Mouse (Mus musculus) embryonic facial prominence, embryonic 14.5 days (tissue): Measurements from ENCODE around the gene Myg1. TPM values are rescaled to one million over a fixed set of nuclear protein-coding genes. Genes with fewer than 3 reads are reported as not detected.
"Not testable (repeated sequence)": the region's sequence is repeated elsewhere in the genome, so short reads cannot be mapped to it uniquely, and the experiment has no call there.

ENCODE experiments used
- ATAC-seq: fragments of 200-750 bp; cut with Nextera tagmentation; 2 replicates; pipeline ENCODE4 v1.8.0; 2017; ENCODE audit warnings: low read depth, moderate number of reproducible peaks, moderate TSS enrichment
- DNase-seq: peaks from one replicate; pipeline ENCODE4 v3.0.0-alpha.2; 2015; ENCODE audit warnings: low spot score
- H3K27ac ChIP-seq: fragments of 300-500 bp; sonication (generic); replicated peaks from 2 replicates; pipeline ENCODE4 v1.5.1; 2014; ENCODE audit warnings: low read depth, mild to moderate bottlenecking, low read length, moderate library complexity
- H3K27me3 ChIP-seq: fragments of 300-500 bp; sonication (generic); replicated peaks from 2 replicates; pipeline ENCODE4 v1.6.1; 2014; ENCODE audit warnings: low read length; ENCODE audit not compliant: control insufficient read depth, insufficient read depth
- H3K36me3 ChIP-seq: fragments of 300-500 bp; sonication (generic); 2 replicates; pipeline ENCODE4 v1.6.1; 2014; ENCODE audit warnings: low read length, mixed read lengths; ENCODE audit not compliant: control insufficient read depth, insufficient read depth
- H3K4me1 ChIP-seq: fragments of 300-500 bp; sonication (generic); 2 replicates; pipeline ENCODE4 v1.6.1; 2014; ENCODE audit warnings: antibody characterized with exemption, low read length; ENCODE audit not compliant: control insufficient read depth, insufficient read depth
- H3K4me2 ChIP-seq: fragments of 300-500 bp; sonication (generic); 2 replicates; pipeline ENCODE4 v1.6.1; 2014; ENCODE audit warnings: low read depth, mild to moderate bottlenecking, low read length, moderate library complexity, mixed read lengths
- H3K4me3 ChIP-seq: fragments of 300-500 bp; sonication (generic); 2 replicates; pipeline ENCODE4 v1.5.1; 2014; ENCODE audit warnings: low read depth, mild to moderate bottlenecking, low read length
- H3K9ac ChIP-seq: fragments of 300-500 bp; sonication (generic); 2 replicates; pipeline ENCODE4 v1.6.1; 2014; ENCODE audit warnings: low read depth, mild to moderate bottlenecking, low read length, moderate library complexity, mixed read lengths
- H3K9me3 ChIP-seq: fragments of 300-500 bp; sonication (generic); 2 replicates; pipeline ENCODE4 v1.6.1; 2016; ENCODE audit warnings: low read length; ENCODE audit not compliant: control insufficient read depth
- WGBS: fragments of 180-500 bp; shearing (Covaris S2); extraction: QIAGEN DNeasy Blood & Tissue Kit; methylation state at CpG from one replicate; pipeline ENCODE4 v1.1.7; 2014; 5-methylcytosine and 5-hydroxymethylcytosine counted together
- polyA plus RNA-seq: library from polyadenylated mRNA; unstranded; fragments of >200 nt; fragmentation: Nextera tagmentation; extraction: Ambion mirVana; gene quantifications from 2 replicates; pipeline ENCODE4 v1.2.1, GENCODE M21; 2014

Myg1 gene
- polyA plus RNA-seq, 1 experiment from 2014 or later, result 79.0 TPM

- not testable (repeated sequence) for H3K4me3 ChIP-seq, H3K27ac ChIP-seq, H3K27me3 ChIP-seq, H3K4me2 ChIP-seq, ATAC-seq, H3K9me3 ChIP-seq, H3K9ac ChIP-seq
- peaks cover 16% of the 10 kb centered on the region for H3K4me1 ChIP-seq
- H3K36me3 ChIP-seq, result peaks cover 75% of the 10 kb centered on the region
- DNase-seq, result peak; percentile 33
- WGBS, result 88% methylated on average over 5 of the region's 5 CpGs
These were observed 4.4 kb downstream of the Myg1 start for GRCm38 (mm10) chr15:102335925-102336324.

- Histone ChIP-seq H3K4me1 (peaks cover 11% of the 10 kb centered on the region), H3K4me3 (no peak overlapping the region), H3K9ac (no peak overlapping the region), H3K27ac (no peak overlapping the region), H3K9me3 (no peaks in the 10 kb centered on the region), H3K4me2 (no peak overlapping the region), H3K27me3 (no peaks in the 10 kb centered on the region), H3K36me3 (peaks cover 74% of the 10 kb centered on the region)
- no peak for DNase-seq
- ATAC-seq, result no peak
- WGBS, result 85% methylated on average over 4 of the region's 4 CpGs
These were observed 5.4 kb downstream of the Myg1 start for GRCm38 (mm10) chr15:102336946-102337345.

- H3K27ac ChIP-seq, result no peak overlapping the region
- no peak overlapping the region for H3K4me3 ChIP-seq
- no peak overlapping the region for H3K4me2 ChIP-seq
- H3K27me3 ChIP-seq, result no peaks in the 10 kb centered on the region
- peaks cover 79% of the 10 kb centered on the region for H3K36me3 ChIP-seq
- ATAC-seq (no peak), DNase-seq (no peak)
- WGBS, result 62% methylated on average over 3 of the region's 5 CpGs
- H3K4me1 ChIP-seq, result no peaks in the 10 kb centered on the region
- H3K9ac ChIP-seq, result no peak overlapping the region; the same call in 1 of the 2 replicates
- no peaks in the 10 kb centered on the region for H3K9me3 ChIP-seq
These were observed 8.1 kb downstream of the Myg1 start for GRCm38 (mm10) chr15:102339612-102340011.

- WGBS, result 11% methylated on average over 1 of the region's 1 CpGs
- no peaks in the 10 kb centered on the region for H3K9me3 ChIP-seq
These were observed 10.1 kb downstream of the Myg1 start for GRCm38 (mm10) chr15:102341580-102341979.

GRCm38 (mm10) chr15:102344490-102344889 lies 13.0 kb downstream of the Myg1 start:
- Histone ChIP-seq H3K4me3 (no peak overlapping the region), H3K36me3 (peaks cover 57% of the 10 kb centered on the region), H3K9me3 (no peaks in the 10 kb centered on the region), H3K27ac (no peak overlapping the region), H3K27me3 (no peaks in the 10 kb centered on the region), H3K4me1 (no peaks in the 10 kb centered on the region), H3K4me2 (no peak overlapping the region), H3K9ac (no peak overlapping the region)
- ATAC-seq (no peak), DNase-seq (no peak)
- WGBS, result 95% methylated on average over 3 of the region's 3 CpGs

More at GRCm38 (mm10) chr15:102341580-102341979, 10.1 kb downstream of the Myg1 start:
- H3K4me3 ChIP-seq, result no peak overlapping the region
- no peaks in the 10 kb centered on the region for H3K27me3 ChIP-seq
- no peak overlapping the region for H3K27ac ChIP-seq
- no peak overlapping the region for H3K4me2 ChIP-seq
- no peak overlapping the region for H3K9ac ChIP-seq
- DNase-seq (peak; percentile 28), ATAC-seq (no peak)
- no peaks in the 10 kb centered on the region for H3K4me1 ChIP-seq
- peaks cover 78% of the 10 kb centered on the region for H3K36me3 ChIP-seq

- no peak overlapping the region for H3K4me3 ChIP-seq
- ATAC-seq (no peak), DNase-seq (no peak)
- peaks cover 7% of the 10 kb centered on the region for H3K4me1 ChIP-seq
- no peaks in the 10 kb centered on the region for H3K27me3 ChIP-seq
- H3K27ac ChIP-seq, result no peak overlapping the region
- no peak overlapping the region for H3K9ac ChIP-seq
- H3K9me3 ChIP-seq, result no peaks in the 10 kb centered on the region
- WGBS, result 74% methylated on average over 4 of the region's 4 CpGs
- no peak overlapping the region for H3K4me2 ChIP-seq
- H3K36me3 ChIP-seq, result peaks cover 46% of the 10 kb centered on the region
These were observed 14.9 kb downstream of the Myg1 start for GRCm38 (mm10) chr15:102346444-102346843.

GRCm38 (mm10) chr15:102350138-102350941 lies 18.8 kb downstream of the Myg1 start, which contains the start of gene Aaas:
Aaas (minus strand) TSS chr15:102350771.
- Histone ChIP-seq H3K4me2 (peak within 1 kb of the TSS; percentile 72), H3K4me1 (peaks cover 12% of the 10 kb centered on the region), H3K9ac (peak within 1 kb of the TSS; percentile 76), H3K36me3 (peaks cover 20% of the 10 kb centered on the region), H3K4me3 (peak within 1 kb of the TSS; percentile 68), H3K27me3 (no peaks in the 10 kb centered on the region), H3K27ac (peak within 1 kb of the TSS; percentile 66; the same call in 1 of the 2 replicates), H3K9me3 (no peaks in the 10 kb centered on the region)
- ATAC-seq, result peak; percentile 90
- DNase-seq, result peak; percentile 98
- WGBS, result under 1% methylated on average over 56 of the region's 56 CpGs

- DNase-seq, result no peak
- 8% methylated on average over 11 of the region's 11 CpGs for WGBS
- H3K4me2 ChIP-seq, result peak overlapping the region; percentile 72
- H3K27me3 ChIP-seq, result 0 out of 2 replicates have a peak, but pooled peaks cover 2% of the 10 kb centered on the region
- H3K4me3 ChIP-seq, result peak overlapping the region; percentile 68
- H3K36me3 ChIP-seq, result peaks cover 14% of the 10 kb centered on the region
- H3K4me1 ChIP-seq, result peaks cover 14% of the 10 kb centered on the region
- peak; percentile 19; the same call in 1 of the 2 replicates for ATAC-seq
- no peaks in the 10 kb centered on the region for H3K9me3 ChIP-seq
- H3K9ac ChIP-seq, result peak overlapping the region; percentile 76
- H3K27ac ChIP-seq, result peak overlapping the region; percentile 66; the same call in 1 of the 2 replicates
These were observed 19.4 kb downstream of the Myg1 start for GRCm38 (mm10) chr15:102350942-102351291.

- no peak overlapping the region for H3K9ac ChIP-seq
- DNase-seq (no peak), ATAC-seq (no peak)
- H3K27ac ChIP-seq, result no peak overlapping the region
- no peak overlapping the region for H3K4me3 ChIP-seq
- peaks cover 22% of the 10 kb centered on the region for H3K4me1 ChIP-seq
- no peak overlapping the region for H3K4me2 ChIP-seq
- WGBS, result 53% methylated on average over 2 of the region's 2 CpGs
- no peaks in the 10 kb centered on the region for H3K9me3 ChIP-seq
- peaks cover 2% of the 10 kb centered on the region for H3K36me3 ChIP-seq
- peaks cover 9% of the 10 kb centered on the region for H3K27me3 ChIP-seq
These were observed 20.7 kb downstream of the Myg1 start for GRCm38 (mm10) chr15:102352177-102352576.
